Mouse (Mus musculus) c-Kit-positive CD71-negative TER-119-negative erythroid progenitor cells, embryonic 14.5 days (primary cell): ENCODE results near the gene Psme1.

Experiments used
- DNase-seq: peaks from one replicate; pipeline ENCODE4 v3.0.0-alpha.2; 2013; ENCODE audit warnings: low read depth

Psme1 gene

DNA sequence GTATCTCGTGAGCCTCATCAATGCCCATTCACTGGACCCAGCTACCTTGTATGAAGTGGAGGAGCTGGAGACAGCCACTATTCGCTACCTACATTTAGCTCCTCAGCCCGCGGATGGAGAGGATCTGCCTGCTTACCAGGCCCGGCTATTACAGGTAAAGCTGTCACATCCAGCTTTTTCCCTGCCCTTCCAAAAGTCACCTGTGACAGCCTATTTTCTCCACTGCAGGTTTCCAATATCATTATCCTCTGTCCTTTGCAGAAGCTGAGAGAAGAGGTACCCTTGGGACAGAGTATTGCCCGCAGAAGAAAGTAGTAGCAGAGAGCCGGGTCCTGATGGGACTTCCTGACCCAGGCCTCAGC lies 25.3 kb downstream of the Psme1 start, which contains the start of gene Irf9:
Gene Irf9 (plus strand): TSS at position 301 of the 362 bp plus-strand sequence.
- DNase-seq, result no peak

DNA sequence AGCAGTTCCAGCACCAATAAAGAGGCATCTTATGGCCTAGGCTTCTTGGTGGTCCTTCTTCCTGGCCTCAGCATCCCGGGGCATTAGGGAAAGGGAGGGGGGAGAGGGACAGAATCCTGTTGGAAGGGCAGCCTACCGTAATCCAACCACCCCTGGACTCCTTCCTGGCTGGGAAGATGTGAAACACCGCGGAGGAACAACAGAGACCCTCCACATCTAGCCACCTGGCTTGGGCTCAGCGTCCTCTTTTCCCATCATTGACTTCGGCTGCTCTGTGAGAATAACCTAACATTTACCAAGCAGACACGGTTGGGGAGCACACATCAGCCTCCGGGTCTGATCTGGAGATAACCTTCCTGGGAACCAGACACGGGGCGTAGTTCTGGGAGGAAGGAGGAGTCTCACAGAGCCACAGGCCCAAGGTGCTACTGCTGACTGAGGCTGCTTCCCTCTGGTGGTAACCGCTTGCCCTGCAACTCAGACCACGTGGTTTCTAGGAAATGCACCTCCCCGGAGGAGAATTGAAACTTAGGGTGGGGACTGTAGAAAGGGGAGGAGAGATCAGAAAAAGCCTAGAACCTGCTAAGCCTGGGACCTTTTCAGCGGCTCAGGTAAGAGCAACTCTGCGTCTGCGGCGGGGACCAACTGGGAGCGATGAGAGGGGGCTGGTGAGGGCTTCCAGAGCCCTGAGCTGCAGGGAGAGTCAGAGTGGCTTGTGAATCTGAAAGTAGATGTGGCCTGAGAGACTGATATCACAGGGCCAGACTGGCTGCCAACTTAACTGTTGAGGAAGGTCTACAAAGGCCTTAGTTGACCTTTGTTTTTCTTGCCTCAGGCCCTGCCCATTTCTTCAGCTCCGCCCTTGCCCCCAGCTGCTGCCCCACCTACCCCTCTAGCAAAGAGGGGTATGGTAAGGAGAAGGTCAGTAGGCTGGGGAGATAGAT lies 26.0 kb downstream of the Psme1 start:
- peak; percentile 89 for DNase-seq

DNA sequence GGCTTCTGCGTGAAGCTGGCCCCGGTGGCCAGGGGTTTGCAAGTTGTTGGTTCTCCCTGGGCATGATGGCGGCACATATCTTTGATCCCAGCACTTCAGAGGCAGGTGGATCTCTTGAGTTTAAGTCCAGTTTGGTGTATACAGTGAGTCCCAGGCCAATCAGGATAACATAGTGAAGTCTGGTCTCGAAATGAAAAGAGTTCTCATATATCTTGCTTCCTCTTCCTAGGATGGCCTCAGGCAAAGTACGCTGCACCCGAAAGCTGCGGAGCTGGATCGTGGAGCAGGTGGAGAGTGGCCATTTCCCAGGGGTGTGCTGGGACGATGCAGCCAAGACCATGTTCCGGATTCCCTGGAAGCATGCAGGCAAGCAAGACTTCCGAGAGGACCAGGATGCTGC lies 26.9 kb downstream of the Psme1 start:
- DNase-seq, result no peak

DNA sequence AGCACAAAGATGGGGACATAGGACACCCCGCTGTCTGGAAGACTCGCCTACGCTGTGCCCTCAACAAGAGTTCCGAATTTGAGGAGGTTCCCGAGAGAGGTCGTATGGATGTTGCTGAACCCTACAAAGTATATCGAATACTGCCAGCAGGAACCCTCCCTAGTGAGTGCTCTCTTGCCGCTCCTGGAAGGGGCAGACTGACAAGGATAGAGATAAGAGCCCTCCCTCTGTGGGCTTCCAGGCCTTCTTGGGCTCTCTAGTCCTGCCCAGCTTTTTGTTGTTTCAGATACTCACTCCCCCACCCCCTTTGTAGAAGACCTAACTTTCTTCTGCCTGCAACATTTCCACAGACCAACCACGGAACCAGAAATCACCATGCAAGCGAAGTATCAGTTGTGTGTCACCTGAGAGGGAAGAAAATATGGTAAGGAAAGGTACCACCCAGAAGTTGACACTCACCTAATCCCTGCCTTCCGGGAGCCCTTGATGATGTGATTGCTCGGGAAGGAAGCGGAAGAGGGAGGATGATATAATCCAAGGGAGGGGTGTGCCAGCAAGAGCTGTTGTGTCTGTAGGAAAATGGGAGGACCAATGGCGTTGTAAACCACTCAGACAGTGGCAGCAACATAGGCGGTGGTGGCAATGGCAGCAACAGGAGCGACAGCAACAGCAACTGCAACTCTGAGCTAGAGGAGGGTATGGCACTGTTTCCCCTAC lies 28.0 kb downstream of the Psme1 start:
- no peak for DNase-seq

DNA sequence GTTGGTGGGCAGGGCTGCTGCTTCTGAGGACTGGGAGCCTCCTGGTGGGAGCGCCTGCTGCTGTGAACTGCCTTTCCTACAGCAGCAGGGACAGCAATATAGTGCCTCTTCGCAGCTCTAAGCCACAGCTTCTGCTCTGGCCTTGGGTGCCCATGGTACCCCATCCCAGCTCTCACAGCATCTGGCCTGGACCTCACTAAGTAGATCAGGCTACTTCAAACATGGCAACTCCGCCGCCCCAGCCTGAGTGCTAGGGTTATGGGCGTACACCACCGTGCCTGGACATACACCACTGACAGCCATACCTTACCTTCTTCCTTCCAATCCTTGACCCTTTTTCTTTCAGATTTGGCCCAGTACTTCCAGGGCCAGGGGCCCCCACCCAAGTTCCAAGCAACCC lies 30.4 kb downstream of the Psme1 start:
- no peak for DNase-seq

DNA sequence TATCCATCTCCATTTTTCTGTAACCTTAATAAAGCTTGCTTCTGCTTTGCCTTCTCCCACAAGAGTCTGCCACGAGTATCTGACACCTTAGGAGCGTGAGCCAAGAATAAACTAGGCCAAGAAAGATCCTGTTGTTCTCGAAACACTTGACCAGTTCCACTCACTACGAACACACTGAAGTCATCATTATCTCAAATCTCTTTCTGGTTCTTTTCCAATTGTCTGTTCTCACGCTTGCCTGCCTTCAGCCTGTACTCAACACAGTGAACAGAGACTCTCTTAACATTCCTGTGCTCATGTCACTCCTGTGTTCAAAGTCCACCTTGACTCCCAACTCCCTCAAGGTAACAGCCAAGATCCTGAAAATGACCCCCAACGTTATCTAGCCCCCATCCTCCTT lies 35.4 kb downstream of the Psme1 start:
- no peak for DNase-seq

DNA sequence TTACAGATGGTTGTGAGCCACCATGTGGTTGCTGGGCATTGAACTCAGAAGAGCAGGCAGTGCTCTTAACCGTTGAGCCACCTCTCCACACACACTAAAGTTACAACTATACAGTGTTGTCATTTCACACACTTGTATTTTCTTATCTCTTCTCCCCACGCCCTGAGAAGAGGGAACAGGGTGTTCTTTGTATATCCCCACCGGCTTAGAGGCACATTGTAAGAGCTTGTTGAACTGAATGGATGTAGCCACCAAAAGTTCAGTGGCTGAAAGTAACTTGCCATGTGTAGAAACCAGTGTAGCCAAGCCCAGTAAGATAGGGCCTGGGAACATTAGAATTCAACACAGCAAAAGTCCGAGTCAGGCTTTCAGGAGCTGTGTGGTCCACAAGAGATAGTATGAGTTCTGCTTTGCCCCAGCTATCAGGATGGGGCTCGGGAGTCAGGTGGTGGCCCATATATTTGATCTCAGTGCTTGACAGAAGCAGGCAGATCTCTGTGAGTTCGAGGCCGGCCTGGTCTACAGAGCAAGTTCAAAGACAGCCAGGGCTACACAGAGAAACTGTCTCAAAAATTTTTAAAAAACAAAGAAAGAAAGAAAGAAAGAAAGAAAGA lies 36.7 kb downstream of the Psme1 start:
- DNase-seq, result peak; percentile 39

DNA sequence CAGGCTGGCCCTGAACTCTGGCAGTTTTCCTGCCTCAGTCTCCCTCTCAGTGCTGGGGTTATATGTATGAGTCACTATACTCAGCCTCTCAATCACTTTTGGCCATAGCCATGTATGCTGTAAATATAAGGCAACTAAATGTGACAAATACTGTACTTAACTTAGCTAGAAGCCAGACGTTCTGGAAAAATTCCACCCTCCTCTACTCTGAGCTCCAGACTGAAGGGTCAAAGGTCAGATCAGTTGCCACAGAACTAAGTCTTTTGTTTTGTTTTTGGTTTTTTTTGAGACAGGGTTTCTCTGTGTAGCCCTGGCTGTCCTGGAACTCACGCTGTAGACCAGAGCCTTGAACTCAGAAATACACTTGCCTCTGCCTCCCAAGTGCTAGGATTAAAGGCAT lies 38.0 kb downstream of the Psme1 start:
- no peak for DNase-seq

DNA sequence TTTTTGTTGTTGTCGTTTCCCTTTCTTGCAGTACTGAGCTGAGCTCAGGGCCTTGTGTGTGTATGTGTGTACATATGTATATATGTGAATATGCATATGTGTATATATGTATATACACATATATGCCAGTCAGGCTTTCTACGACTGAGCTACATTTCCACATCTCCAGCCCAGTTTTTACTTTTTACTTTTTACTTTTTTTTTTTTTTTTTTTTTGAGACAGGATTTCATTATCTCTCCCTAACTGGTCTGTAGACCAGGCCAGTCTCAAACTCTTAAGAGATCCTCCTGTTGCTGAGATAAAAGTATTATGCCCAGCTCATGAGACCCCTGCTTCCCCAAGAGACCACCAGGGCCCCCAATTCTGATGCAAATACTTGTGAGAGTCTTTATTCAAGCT lies 38.9 kb downstream of the Psme1 start:
- DNase-seq, result no peak

DNA sequence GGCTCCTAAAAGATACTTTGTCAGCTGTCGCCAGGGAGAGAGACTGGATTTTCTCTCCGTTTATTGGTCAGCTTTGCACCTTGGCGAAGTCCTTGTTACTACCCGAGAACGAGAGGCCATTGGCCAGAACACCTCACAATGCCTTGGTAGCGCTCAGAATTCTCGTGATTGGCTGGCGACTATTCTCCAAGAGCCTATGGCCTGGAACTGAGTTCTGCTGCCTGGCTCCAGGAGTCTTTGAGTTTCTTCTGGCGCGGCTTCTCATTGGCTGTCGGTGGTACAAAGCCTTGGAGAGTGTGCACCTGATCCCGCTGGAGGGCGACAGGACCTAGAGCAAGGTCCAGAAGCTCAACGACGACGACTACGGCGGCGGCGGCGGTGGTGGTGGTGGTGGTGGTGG lies 39.9 kb downstream of the Psme1 start, which contains the start of gene Rec8:
Gene Rec8 (plus strand): TSS at position 216 of the 400 bp plus-strand sequence.
- no peak for DNase-seq

DNA sequence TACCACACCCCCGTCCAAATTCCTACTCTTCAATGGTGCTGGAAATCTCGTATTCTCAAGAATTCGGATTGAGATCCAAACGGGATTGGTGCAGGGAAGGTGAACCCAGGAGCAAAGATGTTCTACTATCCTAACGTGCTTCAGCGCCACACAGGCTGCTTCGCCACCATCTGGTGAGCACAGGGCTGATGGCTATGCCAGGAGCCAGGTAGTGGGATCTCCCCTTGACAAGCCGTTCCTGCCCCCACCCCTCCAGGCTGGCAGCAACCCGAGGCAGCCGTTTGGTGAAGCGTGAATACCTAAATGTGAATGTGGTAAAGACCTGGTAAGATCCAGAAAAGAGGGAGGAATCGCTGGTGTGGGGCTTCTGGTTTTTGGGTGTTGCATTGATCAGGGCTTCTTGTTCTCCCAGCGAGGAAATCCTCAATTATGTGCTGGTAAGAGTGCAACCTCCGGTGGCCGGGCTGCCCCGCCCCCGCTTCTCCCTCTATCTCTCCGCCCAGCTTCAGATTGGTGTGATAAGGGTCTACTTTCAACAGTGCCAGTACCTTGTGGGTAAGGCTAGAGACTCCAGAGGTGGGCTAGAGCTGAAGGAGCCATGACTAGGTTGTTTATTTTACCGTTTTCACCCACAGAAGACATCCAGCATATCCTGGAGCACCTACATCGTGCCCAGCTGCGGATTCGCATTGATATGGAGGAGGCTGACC lies 40.7 kb downstream of the Psme1 start:
- no peak for DNase-seq

DNA sequence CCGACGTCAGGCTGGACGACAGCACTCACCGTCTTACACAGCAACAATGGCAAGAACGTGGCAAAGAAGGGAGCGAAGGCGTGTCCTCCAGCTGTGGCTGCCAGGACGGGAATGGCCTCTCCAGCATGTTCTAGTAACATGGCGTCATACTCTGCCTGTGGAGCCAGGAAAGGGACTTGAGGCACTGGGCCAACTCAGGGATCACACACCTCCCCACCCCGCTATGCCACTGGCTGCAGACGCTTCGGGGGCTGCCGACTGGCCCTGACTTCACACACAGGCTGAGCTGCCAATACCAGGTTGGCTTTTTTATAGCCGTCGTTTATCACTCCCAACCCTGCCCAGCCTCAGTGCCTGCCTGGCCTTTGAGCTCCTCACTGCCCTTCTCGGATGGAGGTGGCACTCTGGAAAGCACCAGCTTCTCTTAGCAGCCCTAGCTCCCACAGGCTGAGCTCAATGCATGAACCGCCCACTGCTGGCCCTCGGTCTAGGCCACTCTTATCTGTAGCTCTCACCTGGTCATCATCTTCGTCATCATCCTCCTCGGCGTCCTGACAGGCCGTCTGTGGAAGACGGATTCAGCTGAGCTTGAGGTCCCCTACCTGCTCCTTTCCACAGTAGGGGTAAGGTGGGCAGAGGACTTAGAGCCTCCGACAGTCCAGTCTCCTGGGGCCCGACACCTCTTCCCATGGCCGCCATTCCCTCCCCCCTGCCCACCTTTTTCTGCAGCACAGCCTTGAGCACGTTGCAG lies 50.3 kb downstream of the Psme1 start:
- no peak for DNase-seq

DNA sequence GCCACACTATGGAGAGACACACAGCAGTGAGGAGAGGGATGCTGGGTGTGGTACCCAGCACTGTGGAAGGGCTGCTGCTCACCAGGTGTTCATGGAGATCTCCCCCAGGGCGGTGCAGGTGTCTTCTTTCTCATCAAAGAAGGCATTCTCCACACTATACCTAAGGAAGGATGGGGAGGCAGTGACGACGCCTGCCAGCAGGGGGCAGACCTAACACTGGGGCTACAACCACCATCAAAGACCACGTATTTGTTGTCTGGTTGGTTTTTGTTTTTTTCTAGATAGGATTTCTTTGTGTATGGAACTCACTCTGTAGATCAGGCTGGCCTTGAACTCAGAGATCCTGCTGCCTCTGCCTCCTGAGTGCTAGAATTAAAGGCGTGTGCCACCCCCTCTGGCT lies 51.4 kb downstream of the Psme1 start:
- DNase-seq, result peak; percentile 43
